Mouse (Mus musculus) activated CD4-positive, CD25-positive, alpha-beta regulatory T cell, adult 4 months (primary cell): ENCODE data around the gene Thada. TPM values are rescaled to one million over a fixed set of nuclear protein-coding genes. Genes with fewer than 3 reads are reported as not detected.

Source experiments
- ATAC-seq: one replicate; pipeline ENCODE4 v1.8.0; 2017
- polyA plus RNA-seq, 2 experiments: library from polyadenylated mRNA; unstranded; fragments of 100-300 nt; shearing (Covaris generic); gene quantifications; one replicate each; pipeline ENCODE4 v1.2.1; 2017

Thada gene
- polyA plus RNA-seq, 2 experiments from 2014 or later = 53.7 to 64.8 TPM

GRCm38 (mm10) chr17:84143219-84143844 is 322.7 kb downstream of the Thada start:
- no peak for ATAC-seq

- ATAC-seq = no peak
Observed at GRCm38 (mm10) chr17:84141691-84142090, 324.3 kb downstream of the Thada start.

GRCm38 (mm10) chr17:84140822-84141507 is 325.0 kb downstream of the Thada start:
- ATAC-seq = no peak

Other genes starting within 250 kb of the Thada start
- gene Plekhh2, start 45.7 kb upstream of the Thada start, polyA plus RNA-seq = under 1 TPM in 1 of 2 experiments, not detected in 1; 0.22 TPM
- under 1 TPM; 0.65 to 0.97 TPM for gene Dync2li1, start 160.3 kb upstream of the Thada start, polyA plus RNA-seq
- not detected for gene Abcg8, start 210.1 kb upstream of the Thada start, polyA plus RNA-seq
- gene Abcg5, start 216.8 kb upstream of the Thada start, polyA plus RNA-seq = not detected